Mouse (Mus musculus) gastrocnemius, postnatal 14 days (tissue): Measurements from ENCODE around the gene H2-Ob. TPM values are rescaled to one million over a fixed set of nuclear protein-coding genes. Genes with fewer than 3 reads are reported as not detected.

Experiments used
- DNase-seq: peaks from one replicate; pipeline ENCODE4 v3.0.0; 2021; ENCODE audit warnings: mixed read lengths
- intact Hi-C: fragments of 180-260 bp; cut with DNase I; formaldehyde crosslinking; loops from one replicate; pipeline ENCODE4 v1.15.1; 2025; ENCODE audit warnings: low total_unique reads
- total RNA-seq, 2 experiments: library from RNA; stranded (reverse); gene quantifications; 2 replicates each; pipeline ENCODE4 v1.2.3; 2021

H2-Ob gene
- total RNA-seq, 2 experiments from 2014 or later, result 0.13 TPM; not detected in 1

- intact Hi-C loops, result loop anchor here (5.0 kb wide), 1 partner anchor 63 kb away; no protein-coding TSS in a partner anchor
These were observed 3.8 kb upstream of the H2-Ob start for GRCm38 (mm10) chr17:34234926-34235325.

GRCm38 (mm10) chr17:34236691-34237090 lies 2.0 kb upstream of the H2-Ob start:
- intact Hi-C loops, result loop anchor here (5.0 kb wide), 1 partner anchor 64 kb away; no protein-coding TSS in a partner anchor
- DNase-seq, result no peak

More at GRCm38 (mm10) chr17:34234926-34235325, 3.8 kb upstream of the H2-Ob start:
- peak; percentile 72 for DNase-seq

GRCm38 (mm10) chr17:34237741-34238140 lies 962 bp upstream of the H2-Ob start:
- DNase-seq, result no peak
- intact Hi-C loops, result loop anchor here (5.0 kb wide), 1 partner anchor 65 kb away; no protein-coding TSS in a partner anchor

DNA sequence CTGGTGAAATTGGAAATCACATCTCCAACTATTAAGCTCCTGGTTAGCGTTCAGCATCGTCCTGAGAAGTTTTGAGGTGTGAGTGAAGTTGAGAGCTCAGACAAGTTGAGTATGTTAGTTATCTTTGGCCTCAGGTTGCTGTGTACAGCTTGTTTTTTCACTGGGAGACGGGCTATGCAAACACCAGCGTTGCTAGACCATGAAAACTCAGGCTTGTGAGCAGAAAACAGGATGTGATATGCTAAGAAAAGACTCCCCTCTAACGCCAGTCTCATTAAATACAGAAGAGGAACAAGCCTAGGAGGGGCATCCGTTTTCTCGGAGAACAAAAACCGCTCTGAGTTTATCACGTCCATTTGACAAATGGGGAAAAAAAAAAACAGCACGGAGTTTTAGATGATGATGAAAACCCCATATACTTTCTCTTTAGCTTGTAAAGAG lies 918 bp downstream of the H2-Ob start:
- intact Hi-C loops, result loop anchor here (5.0 to 10.0 kb wide), 2 partner anchors 67 to 165 kb away; no protein-coding TSS in a partner anchor
- no peak for DNase-seq

GRCm38 (mm10) chr17:34240366-34240765 lies 1.7 kb downstream of the H2-Ob start:
- no peak for DNase-seq
- intact Hi-C loops, result loop anchor here (10.0 kb wide), 1 partner anchor 166 kb away; no protein-coding TSS in a partner anchor

DNA sequence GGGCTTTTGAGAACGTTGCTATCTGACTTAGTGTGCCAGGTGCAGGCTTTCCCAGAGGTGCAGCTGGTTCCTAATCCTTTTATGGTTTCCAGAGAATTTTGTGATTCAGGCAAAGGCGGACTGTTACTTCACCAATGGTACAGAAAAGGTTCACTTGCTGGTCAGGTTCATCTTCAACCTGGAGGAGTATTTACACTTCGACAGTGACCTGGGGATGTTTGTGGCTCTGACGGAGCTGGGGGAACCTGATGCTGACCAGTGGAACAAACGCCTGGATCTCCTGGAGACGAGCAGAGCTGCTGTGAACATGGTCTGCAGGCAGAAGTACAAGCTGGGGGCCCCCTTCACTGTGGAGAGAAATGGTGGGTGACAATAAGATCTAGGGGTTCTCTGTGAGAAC lies 2.2 kb downstream of the H2-Ob start:
- no peak for DNase-seq
- intact Hi-C loops, result loop anchor here (10.0 kb wide), 1 partner anchor 166 kb away; no protein-coding TSS in a partner anchor

GRCm38 (mm10) chr17:34244656-34245055 lies 6.0 kb downstream of the H2-Ob start:
- intact Hi-C loops, result loop anchor here (10.0 kb wide), 1 partner anchor 170 kb away; no protein-coding TSS in a partner anchor
- DNase-seq, result no peak

GRCm38 (mm10) chr17:34247047-34247446 lies 8.3 kb downstream of the H2-Ob start:
- no peak for DNase-seq
- intact Hi-C loops, result loop anchor here (10.0 kb wide), 1 partner anchor 172 kb away; no protein-coding TSS in a partner anchor

DNA sequence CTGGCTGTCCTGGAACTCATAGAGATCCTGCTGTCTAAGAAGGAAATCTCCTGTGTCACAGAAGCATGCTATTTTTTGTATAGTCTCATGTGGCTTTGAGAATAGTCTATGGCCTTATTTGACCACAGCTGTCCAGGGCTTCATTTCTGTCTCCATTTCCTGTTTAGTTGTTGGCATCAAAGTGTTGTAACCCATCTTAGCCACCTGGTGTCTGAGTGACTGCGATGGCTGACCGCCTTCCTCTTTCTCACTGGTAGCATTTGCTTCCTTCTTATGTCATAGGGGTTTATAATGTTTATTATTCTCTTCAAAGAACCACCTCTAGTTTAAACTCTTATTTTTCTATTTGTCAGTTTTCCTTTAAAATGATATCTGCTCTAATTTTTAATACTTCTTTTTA lies 10.1 kb downstream of the H2-Ob start:
- DNase-seq, result no peak
- intact Hi-C loops, result loop anchor here (1.0 to 10.0 kb wide), 2 partner anchors 101 to 174 kb away; no protein-coding TSS in a partner anchor

DNA sequence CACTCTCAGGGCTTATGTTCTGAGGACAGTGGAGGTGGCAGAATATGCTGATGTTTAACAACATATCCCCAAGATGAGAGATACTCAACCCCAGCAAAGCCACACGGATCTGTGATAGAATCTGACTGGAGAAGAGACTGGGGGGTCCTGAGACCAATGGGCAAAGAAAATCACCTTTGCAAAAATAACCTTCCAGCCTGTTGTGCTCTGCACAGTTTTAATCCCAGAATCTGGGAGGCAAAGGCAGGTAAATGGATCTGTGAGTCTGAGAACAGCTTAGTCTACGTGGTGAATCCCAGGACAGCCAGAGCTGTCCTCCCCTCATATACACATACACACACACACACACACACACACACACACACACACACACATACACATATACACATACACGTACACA lies 10.7 kb downstream of the H2-Ob start:
- intact Hi-C loops, result loop anchor here (1.0 to 10.0 kb wide), 2 partner anchors 100 to 175 kb away; no protein-coding TSS in a partner anchor
- no peak for DNase-seq

- DNase-seq, result no peak
- intact Hi-C loops, result loop anchor here (1.0 to 10.0 kb wide), 3 partner anchors 67 to 175 kb away; no protein-coding TSS in a partner anchor
These were observed 11.2 kb downstream of the H2-Ob start for GRCm38 (mm10) chr17:34249878-34250277.

- intact Hi-C loops, result loop anchor here (5.0 kb wide), 1 partner anchor 66 kb away; no protein-coding TSS in a partner anchor
- no peak for DNase-seq
These were observed 13.0 kb downstream of the H2-Ob start for GRCm38 (mm10) chr17:34251666-34252065.

- intact Hi-C loops, result no loop called here
- DNase-seq, result no peak
These were observed 17.8 kb downstream of the H2-Ob start for GRCm38 (mm10) chr17:34256501-34256900.

- intact Hi-C loops, result no loop called here
- peak; percentile 55 for DNase-seq
These were observed 19.1 kb downstream of the H2-Ob start, which contains the start of gene H2-Ab1 for GRCm38 (mm10) chr17:34257594-34258375. Gene H2-Ab1, plus strand, starts transcription at chr17:34257689.

GRCm38 (mm10) chr17:34260551-34260950 lies 21.8 kb downstream of the H2-Ob start:
- intact Hi-C loops, result no loop called here
- DNase-seq, result no peak

DNA sequence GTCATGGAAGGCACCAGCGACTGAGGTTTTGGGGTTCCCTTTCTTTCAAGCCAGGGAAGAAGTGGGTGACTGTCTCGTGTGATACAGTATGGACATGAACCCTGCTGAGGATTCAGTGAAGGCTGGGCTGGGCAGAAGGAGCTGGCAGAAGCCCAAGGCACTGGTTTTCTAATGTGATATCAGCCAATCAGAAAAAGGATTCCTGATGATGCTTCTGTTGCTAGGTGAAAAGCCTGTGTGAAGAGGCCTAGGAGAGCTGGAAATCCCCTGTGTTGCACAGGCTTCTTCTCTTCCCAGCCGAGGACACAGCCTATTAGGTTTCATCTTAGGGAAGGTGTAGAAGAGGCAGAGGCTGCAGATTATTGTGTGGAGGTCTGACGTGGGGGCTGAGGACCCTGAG lies 22.8 kb downstream of the H2-Ob start:
- peak; percentile 64 for DNase-seq
- intact Hi-C loops, result no loop called here

DNA sequence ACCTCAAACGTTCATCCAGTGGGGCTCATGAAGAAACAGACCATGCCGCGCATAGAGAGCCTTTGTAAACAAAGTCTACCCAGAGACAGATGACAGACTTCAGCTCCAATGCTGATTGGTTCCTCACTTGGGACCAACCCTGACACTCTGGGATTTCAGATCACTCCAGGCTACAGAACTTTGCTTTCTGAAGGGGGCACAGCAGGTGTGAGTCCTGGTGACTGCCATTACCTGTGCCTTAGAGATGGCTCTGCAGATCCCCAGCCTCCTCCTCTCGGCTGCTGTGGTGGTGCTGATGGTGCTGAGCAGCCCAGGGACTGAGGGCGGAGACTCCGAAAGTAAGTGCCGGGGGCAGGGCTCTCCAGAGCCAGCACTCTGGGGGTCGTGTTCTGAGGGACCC lies 24.4 kb downstream of the H2-Ob start:
- DNase-seq, result no peak
- intact Hi-C loops, result no loop called here

GRCm38 (mm10) chr17:34263811-34264371 lies 25.2 kb downstream of the H2-Ob start:
- intact Hi-C loops, result no loop called here
- DNase-seq, result no peak

DNA sequence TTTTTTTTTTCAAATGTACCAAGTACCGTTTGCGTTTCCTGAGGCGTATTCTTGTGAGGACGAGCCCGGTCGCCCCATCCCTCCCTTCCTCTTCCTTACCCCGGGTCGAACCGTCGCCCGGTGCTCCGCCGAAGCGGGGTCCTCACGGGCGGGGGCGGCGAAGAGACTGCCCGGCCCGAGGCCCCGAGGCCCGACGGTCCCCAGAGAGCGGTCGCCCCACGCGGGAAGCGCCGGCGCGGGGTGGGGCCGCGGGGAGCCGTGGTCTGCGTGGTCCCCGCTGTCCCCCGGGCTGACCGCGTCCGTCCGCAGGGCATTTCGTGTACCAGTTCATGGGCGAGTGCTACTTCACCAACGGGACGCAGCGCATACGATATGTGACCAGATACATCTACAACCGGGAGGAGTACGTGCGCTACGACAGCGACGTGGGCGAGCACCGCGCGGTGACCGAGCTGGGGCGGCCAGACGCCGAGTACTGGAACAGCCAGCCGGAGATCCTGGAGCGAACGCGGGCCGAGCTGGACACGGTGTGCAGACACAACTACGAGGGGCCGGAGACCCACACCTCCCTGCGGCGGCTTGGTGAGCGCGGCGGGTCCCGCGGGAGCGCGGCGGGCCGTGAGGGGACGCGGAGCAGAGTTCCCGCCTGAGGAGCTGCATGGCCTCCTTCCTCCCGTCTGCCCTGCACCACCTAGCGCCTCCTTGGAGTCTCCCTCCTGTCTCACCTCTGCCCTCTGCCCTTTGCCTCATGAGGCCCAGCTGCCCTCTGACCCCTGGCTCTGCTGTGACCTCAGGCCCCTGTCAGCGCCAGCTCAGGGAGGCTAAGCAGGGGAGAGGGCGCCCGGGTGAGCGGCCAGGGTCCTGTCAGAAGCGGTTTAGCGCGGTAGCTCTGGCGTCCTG lies 26.0 kb downstream of the H2-Ob start:
- intact Hi-C loops, result no loop called here
- DNase-seq, result no peak
